Mouse (Mus musculus) inflammation-experienced regulatory T-cells, adult 6 months (primary cell): Measurements from ENCODE around the gene Hebp2. TPM values are rescaled to one million over a fixed set of nuclear protein-coding genes. Genes with fewer than 3 reads are reported as not detected.
A peak's percentile ranks its signal among the peaks of the same experiment; 100 is the strongest.
"Not testable (repeated sequence)": the region's sequence is repeated elsewhere in the genome, so short reads cannot be mapped to it uniquely, and the experiment has no call there.

ENCODE experiments used
- ATAC-seq: one replicate; pipeline ENCODE4 v1.8.0; 2017
- polyA plus RNA-seq, 3 experiments: library from polyadenylated mRNA; unstranded; fragments of 100-300 nt; shearing (Covaris generic); gene quantifications; one replicate each; pipeline ENCODE4 v1.2.1; 2017

The Hebp2 gene
- not detected for polyA plus RNA-seq

GRCm38 (mm10) chr10:18545813-18546235 lies at the start of gene Hebp2:
TSS of gene Hebp2 (minus strand) at chr10:18546076.
- no peak for ATAC-seq

GRCm38 (mm10) chr10:18589455-18589854 lies 43.6 kb upstream of the Hebp2 start:
- ATAC-seq, result no peak

- ATAC-seq, result no peak
These were observed 38.3 kb upstream of the Hebp2 start for GRCm38 (mm10) chr10:18584188-18584587.

GRCm38 (mm10) chr10:18572581-18572980 lies 26.7 kb upstream of the Hebp2 start:
- ATAC-seq, result no peak

GRCm38 (mm10) chr10:18562940-18563339 lies 17.1 kb upstream of the Hebp2 start:
- peak; percentile 60 for ATAC-seq

- ATAC-seq, result no peak
These were observed 15.6 kb upstream of the Hebp2 start for GRCm38 (mm10) chr10:18561445-18561844.

- ATAC-seq, result not testable (repeated sequence)
These were observed 13.2 kb upstream of the Hebp2 start for GRCm38 (mm10) chr10:18559076-18559475.

GRCm38 (mm10) chr10:18549321-18550216 lies 3.7 kb upstream of the Hebp2 start:
- no peak for ATAC-seq

GRCm38 (mm10) chr10:18547381-18547780 lies 1.5 kb upstream of the Hebp2 start:
- ATAC-seq, result no peak

- ATAC-seq, result no peak
These were observed 567 bp downstream of the Hebp2 start for GRCm38 (mm10) chr10:18545309-18545708.

- no peak for ATAC-seq
These were observed 9.0 kb downstream of the Hebp2 start for GRCm38 (mm10) chr10:18536889-18537288.

- no peak for ATAC-seq
These were observed 13.6 kb downstream of the Hebp2 start for GRCm38 (mm10) chr10:18532293-18532692.

GRCm38 (mm10) chr10:18530161-18530560 lies 15.7 kb downstream of the Hebp2 start:
- no peak for ATAC-seq

- ATAC-seq, result no peak
These were observed 16.7 kb downstream of the Hebp2 start for GRCm38 (mm10) chr10:18529177-18529576.

GRCm38 (mm10) chr10:18528475-18528874 lies 17.4 kb downstream of the Hebp2 start:
- no peak for ATAC-seq

GRCm38 (mm10) chr10:18527766-18528165 lies 18.1 kb downstream of the Hebp2 start:
- ATAC-seq, result peak; percentile 60

- ATAC-seq, result peak; percentile 52
These were observed 18.8 kb downstream of the Hebp2 start for GRCm38 (mm10) chr10:18526851-18527675.

- no peak for ATAC-seq
These were observed 19.6 kb downstream of the Hebp2 start for GRCm38 (mm10) chr10:18526184-18526850.

GRCm38 (mm10) chr10:18525726-18526125 lies 20.1 kb downstream of the Hebp2 start:
- no peak for ATAC-seq

- ATAC-seq, result no peak
These were observed 20.6 kb downstream of the Hebp2 start for GRCm38 (mm10) chr10:18525311-18525710.

GRCm38 (mm10) chr10:18522556-18522955 lies 23.3 kb downstream of the Hebp2 start:
- ATAC-seq, result no peak

GRCm38 (mm10) chr10:18511496-18511895 lies 34.4 kb downstream of the Hebp2 start:
- no peak for ATAC-seq

- no peak for ATAC-seq
These were observed 35.2 kb downstream of the Hebp2 start for GRCm38 (mm10) chr10:18510663-18511062.
